Mouse (Mus musculus): ENCODE data around the gene Nfia. TPM values are rescaled to one million over a fixed set of nuclear protein-coding genes. Genes with fewer than 3 reads are reported as not detected.

Nfia gene
- polyA plus RNA-seq, 1 experiment: 0.09 TPM

DNA sequence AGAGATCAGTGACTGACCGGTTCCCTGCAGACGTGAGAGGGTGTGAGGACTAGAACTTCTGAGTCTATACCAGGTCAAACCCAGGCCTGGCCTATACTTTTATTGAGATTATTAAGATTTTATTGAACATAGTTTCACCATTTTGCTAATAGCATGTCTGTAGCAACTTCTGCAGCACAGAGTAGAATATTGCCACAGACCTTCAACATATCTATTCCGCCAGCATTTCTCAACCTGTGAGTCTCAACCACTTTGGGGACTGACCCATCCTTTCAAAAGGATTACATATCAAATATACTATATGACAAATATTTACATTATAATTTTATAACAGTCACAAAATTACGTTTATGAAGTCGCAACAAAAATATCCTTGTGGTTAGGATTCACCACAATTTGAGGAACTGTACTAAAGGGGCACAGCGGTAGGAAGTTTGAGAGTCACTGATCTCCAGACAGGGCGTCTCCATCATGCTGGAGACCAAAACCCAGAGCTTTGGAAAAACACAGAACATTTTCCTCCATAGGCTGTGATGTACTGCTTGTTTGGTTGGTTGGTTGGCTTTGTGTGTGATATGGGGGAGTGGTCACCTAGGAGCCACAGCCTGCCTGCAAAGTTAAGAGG is 284.0 kb downstream of the Nfia start:
- no peak for TF ChIP-seq GATA1 (IDR thresholded peaks at IDR 0.05; ENCODE audit: low read length)

DNA sequence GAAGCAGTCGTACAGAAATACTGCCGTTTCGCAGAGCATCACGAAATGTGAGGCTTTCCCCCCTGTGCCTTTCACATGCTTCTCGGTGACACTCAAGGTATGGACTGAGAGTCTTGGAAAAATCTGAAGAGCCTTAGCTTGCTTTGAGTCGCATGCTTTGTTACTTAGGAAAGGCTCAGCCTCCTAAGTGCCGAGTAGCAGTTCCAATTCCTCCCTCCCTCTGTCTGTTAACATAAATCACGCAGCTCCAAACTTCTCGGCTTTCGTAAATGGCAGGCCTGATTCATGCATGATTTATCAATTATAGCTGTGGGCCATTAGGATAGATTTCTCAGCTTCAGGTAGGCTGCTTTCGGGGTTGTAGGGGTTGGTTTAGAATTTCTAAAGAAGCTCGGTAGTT is 284.7 kb downstream of the Nfia start:
- no peak for TF ChIP-seq GATA1 (IDR thresholded peaks at IDR 0.05; ENCODE audit: low read length)

DNA sequence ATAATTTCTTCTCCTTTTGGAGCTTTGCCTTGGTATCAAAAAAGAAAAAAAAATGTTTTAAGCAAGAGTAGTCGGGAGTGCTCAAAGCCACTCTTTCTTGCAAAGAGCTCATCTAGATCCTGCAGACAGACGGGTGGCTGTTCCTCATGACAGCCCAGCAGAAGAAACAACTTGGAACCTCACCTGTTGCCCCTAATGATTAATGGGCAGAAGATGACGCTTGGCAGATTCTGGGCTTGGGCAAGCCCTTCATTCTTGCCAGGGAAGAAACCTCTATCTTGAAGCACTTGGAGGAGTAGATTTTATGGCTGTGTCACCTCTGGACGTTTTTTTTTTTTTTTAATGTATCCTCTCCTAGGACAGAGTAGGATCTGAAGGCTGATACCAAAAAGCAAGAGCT is 285.2 kb downstream of the Nfia start:
- TF ChIP-seq GATA1 (IDR thresholded peaks at IDR 0.05; ENCODE audit: low read length): no peak

DNA sequence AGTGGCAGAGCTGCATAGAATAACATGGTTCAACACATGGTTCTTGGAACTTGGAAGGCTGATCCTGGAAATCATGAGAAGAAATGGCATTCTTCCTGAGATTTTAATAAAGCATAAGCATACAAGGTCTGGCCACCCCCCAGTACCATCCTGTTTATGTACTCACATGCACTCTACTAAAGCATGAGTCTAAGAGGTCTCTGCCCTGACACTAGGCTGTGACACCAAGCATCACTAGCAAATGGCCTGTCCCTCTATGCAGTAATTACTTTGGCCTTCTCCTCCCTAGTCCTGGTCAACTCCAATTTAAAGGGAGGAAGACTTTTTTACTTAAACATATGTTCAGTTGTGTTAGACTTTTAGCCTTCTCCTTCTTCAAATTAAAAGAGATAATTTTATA is 285.6 kb downstream of the Nfia start:
- no peak for TF ChIP-seq GATA1 (IDR thresholded peaks at IDR 0.05; ENCODE audit: low read length)

DNA sequence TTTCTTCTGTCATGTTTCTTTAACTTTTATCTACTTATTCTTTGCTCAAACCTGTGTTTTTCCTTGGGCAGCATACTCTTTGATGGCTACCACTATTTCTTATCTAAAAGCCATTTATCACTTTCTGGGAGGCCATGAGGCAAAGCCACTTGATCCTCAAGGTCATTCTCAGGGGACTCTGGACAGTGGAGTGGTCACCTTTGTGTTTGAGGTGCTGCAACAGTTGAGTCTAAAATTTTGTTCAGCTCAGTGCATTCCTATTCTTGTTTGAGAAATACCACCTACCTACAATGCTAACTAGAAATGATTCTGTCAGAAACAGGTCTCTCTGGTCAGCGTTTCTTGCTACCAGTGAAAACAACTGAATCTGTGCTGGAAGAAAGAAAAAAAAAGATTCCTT is 288.1 kb downstream of the Nfia start:
- TF ChIP-seq GATA1 (IDR thresholded peaks at IDR 0.05; ENCODE audit: low read length): no peak

DNA sequence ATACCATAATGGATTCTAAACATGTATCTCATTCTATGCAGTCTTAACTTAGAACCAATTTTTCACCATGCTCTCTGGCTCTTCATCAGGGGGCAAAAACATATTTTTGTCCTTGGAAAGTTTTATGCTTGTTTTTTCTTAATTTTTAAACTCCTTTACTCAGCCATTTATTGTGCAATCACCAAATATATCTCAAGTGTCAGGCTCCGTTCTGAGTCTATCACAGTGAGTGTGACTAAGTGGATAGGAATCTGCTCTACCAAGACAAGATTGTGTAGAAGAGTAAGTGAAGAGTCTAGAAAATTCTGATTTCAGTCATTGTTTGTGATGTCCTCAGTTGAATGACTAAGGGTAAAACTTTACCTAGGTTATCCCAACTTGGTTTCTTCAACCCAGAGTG is 288.6 kb downstream of the Nfia start:
- no peak for TF ChIP-seq GATA1 (IDR thresholded peaks at IDR 0.05; ENCODE audit: low read length)

DNA sequence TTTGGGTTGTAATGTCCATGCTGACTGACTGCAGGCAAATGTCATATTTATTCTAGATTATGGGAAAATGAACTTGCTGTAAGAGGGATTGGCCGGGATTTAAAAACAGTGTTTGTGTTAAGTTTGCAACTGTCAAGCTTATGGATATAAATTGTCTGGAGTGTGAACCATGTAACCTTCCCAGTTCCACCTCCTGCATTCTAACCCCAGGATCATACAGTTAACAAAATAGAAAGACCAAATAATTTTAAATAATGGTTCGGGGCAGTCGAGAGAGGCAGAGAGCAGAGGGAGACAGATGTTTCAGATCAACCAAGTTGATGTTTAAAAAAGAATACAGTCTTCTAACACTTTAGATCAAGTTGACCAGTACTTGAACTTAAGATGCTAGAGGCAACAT is 290.7 kb downstream of the Nfia start:
- TF ChIP-seq GATA1 (IDR thresholded peaks at IDR 0.05; ENCODE audit: low read length): no peak

DNA sequence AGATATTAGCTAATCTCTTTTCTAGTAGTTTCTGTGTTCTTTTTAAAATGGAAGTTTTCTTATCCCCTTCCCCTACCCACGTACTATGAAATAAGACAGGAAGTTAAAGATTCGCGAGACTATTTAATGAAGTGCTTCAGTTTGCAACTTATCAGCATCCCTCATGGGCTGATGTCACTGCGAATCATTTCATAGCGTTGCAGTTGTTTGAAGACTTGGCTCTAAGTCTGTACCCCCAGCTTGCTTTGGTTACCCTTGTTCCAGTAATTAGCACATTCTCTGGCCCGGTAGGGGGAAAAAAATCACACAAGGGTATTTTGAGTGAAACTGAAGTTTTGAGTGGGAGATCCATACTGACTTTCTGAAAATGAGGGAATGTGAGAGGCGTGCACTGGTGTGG is 303.6 kb downstream of the Nfia start:
- no peak for TF ChIP-seq GATA1 (IDR thresholded peaks at IDR 0.05; ENCODE audit: low read length)

DNA sequence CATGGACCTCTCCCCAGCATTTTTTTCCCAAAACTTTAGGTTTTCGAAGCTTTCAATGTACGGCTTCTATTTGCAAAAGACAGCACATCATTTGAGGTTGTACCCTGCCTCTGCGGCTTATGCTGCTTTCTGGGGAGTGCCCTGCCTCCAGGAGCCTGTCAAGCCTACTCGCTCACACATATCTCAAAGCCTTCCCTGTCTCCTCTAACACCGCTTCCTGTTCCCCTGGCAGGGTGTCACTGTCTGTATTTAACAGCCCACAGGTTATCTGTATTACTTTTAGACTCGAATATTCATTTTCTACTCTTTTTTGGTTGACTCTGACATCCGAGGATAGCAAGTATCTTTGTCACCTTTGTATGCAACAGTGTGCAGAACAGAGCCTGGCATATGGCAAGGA is 304.1 kb downstream of the Nfia start:
- TF ChIP-seq GATA1 (IDR thresholded peaks at IDR 0.05; ENCODE audit: low read length): no peak

DNA sequence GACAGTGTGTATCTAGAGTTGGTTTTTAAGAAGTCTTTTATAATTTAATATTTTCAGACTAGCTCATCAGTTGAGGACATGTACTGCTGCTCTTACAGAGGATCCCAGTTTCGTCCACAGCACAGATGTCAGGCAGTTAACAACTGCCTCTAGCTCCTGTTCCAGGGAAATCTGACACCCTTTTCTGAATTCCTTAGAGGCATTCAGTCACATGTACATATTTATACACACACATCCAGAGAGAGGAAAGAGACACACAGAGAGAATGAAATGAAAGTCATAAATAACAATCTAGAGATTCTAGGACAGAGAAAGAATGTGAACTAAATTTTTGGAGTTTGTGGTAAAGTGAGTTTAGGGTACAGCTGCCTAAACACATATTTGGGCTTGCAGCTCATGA is 308.1 kb downstream of the Nfia start:
- no peak for TF ChIP-seq GATA1 (IDR thresholded peaks at IDR 0.05; ENCODE audit: low read length)

DNA sequence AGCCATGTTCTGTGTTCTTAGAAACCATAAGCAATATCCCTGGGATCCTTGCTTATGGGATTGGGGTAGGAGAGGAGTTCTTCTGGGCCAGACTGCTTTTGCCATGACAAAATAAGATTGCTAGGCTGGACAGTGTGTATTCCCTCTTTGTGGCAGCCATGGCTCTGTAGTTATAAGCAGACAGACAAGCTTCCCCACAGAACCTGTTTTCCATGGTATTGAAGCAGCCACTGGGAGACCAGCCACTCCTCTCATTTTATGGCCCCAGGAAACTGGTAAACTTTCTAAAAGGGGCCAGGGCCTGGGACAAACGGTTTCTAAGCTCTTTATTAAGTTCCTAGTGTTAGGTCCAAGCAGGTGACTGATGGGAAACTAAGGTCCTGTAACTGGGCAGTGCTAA is 309.4 kb downstream of the Nfia start:
- no peak for TF ChIP-seq GATA1 (IDR thresholded peaks at IDR 0.05; ENCODE audit: low read length)

DNA sequence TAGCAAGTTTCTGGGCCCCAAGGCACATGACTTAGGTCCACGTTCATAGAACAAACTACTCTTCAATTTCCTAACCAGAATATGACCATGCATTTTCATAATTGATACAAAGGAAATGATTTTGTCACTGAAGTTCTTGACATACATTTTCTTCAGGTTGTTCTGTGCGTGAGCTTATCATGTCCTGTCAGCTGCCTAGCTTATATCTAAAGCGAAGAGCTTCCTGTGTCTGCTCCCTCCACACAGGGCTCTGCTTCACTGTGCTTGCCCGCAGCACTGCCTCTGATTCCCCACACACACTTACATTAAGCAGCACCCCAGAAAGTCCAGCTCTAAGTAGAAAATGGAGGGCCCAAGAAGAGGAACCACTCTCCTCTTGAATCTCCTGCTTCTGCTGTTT is 310.0 kb downstream of the Nfia start:
- TF ChIP-seq GATA1 (IDR thresholded peaks at IDR 0.05; ENCODE audit: low read length): no peak

DNA sequence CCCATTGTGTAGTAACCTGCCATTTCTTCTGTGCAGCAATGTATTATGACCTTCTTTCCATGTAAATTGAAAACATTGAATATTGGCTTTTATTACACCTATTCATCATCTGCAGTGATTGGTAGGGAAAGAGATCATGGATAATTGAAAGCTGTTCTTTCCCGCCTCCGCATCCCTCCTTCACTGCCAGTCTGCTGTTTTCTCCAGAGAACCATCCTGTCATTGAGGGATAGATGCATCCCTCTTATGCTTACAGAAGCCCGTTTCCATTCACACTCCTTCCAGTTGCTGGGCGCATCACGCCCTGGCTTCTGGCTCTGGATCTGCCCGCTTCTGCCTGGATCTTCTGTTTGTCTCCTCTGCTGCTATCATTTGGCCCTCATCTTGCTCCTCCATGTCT is 312.5 kb downstream of the Nfia start:
- no peak for TF ChIP-seq GATA1 (IDR thresholded peaks at IDR 0.05; ENCODE audit: low read length)

DNA sequence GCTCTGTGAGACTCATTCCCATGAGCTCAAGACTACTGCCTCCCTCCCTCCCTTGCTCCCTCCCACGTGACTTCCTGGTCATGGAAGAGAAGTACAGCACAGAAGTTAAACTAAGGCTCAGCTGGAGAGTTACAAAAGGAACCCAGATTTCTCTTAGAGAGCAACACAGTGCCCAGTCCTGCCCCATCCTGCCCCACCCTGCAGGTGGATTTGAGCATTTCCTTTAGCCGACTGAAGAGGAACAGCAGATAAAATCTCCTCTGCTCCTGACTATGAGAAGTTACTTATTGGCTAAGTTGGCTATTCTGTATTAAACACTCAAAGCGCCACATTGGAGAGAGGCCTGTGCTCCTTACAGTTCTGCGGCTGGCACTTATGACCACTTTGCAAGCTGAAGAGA is 314.4 kb downstream of the Nfia start:
- TF ChIP-seq GATA1 (IDR thresholded peaks at IDR 0.05; ENCODE audit: low read length): no peak

DNA sequence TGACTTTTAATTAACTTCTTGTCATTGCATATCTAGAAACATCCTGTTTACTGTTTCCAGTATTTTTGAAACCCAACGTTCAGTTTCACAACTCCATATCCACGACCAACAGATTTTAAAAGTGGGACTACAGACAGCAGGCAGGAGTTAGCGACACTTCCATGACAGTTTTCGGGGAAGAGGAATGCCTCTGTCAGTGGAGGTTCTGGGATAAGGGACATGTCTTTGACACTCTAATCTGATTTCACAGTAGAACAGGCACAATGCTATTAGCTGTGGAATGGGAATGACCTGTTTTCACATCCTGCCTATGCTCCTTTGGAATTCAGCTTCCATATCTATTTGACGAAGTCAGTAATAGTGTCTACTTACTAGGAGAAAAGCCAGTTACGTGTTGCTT is 317.5 kb downstream of the Nfia start:
- TF ChIP-seq GATA1 (IDR thresholded peaks at IDR 0.05; ENCODE audit: low read length): no peak

DNA sequence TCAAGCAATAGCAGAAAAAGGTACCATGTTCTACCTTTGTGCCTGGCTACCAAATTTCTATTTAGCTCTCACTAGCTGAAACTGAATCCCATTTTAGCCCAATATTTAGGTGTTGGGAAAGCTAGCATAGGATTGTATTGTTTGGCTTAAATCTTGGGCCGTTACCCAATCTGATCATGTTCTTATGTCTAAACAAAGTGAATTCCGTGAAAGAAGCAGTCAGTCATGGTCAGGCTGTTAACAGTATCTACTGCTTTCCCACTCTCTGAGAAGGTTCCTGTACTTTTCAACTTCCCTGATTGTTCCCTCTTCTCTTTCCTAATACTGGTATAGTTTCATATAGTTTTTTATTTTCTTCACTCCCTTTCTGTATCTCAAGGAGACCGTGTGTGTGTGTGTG is 318.1 kb downstream of the Nfia start:
- no peak for TF ChIP-seq GATA1 (IDR thresholded peaks at IDR 0.05; ENCODE audit: low read length)

DNA sequence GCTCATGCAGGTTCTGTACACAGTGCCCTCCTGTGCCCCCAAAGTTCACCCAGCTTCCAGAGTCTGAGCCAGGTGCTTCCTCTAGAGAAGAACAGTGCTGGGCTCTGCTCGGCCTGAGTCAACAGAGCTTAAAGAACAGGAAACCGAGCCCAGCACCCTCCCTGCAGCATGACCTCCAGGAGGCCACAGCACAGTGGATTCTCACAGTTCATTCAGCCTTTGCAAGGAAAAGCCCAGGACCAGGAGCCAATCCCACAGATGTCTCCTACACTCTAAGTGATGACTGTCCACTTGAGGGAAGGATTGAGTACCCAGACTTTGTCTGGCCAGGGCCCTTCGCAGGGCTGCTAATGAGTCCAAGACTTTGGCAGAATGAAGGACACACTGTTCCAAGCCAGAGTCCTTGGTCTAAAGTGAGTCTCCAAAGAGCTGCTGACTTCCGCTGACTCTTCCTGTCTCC is 318.9 kb downstream of the Nfia start:
- no peak for TF ChIP-seq GATA1 (IDR thresholded peaks at IDR 0.05; ENCODE audit: low read length)

DNA sequence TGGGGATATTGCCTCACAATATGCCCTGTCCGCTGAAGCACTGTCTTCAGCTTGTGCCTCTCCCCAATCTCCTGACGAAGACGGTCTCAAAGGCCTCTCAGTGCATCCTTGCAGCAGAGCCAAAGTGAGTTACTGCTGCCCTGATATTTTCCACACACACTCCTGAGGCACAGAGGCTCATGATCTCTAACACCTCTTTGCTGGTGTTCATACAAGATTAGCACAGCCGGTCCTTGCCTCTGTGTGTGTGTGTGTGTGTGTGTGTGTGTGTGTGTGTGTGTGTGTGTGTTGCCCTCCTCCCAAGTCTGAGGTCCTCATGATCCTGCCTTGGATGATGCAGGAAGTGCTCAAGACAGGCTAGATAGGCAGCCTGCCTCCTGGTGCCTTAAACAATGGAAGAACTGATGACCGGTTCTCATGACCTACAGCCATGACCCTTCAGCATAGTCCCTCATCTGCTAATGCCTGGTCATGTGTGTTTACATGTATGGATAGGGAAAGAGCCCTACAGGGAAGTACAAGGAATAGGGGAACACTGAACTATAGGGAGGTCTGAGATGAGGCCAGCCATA is 319.5 kb downstream of the Nfia start:
- no peak for TF ChIP-seq GATA1 (IDR thresholded peaks at IDR 0.05; ENCODE audit: low read length)

All from G1E-ER4 (cell line).